Mouse (Mus musculus) midbrain, postnatal 0 days (tissue): ENCODE measurements around the gene Mrps25. TPM values are rescaled to one million over a fixed set of nuclear protein-coding genes. Genes with fewer than 3 reads are reported as not detected.

ENCODE experiments used
- ATAC-seq: fragments of 200-750 bp; cut with Nextera tagmentation; 2 replicates; pipeline ENCODE4 v1.8.0; 2017; ENCODE audit warnings: moderate number of reproducible peaks, mild to moderate bottlenecking, moderate TSS enrichment, moderate library complexity; ENCODE audit not compliant: low FRiP score
- DNase-seq: peaks from one replicate; pipeline ENCODE4 v3.0.0-alpha.2; 2015; ENCODE audit warnings: low spot score
- H3K27ac ChIP-seq: fragments of 300-500 bp; sonication (generic); 2 replicates; pipeline ENCODE4 v1.5.1; 2014; ENCODE audit warnings: low read depth, mild to moderate bottlenecking, low read length, mixed read lengths
- H3K27me3 ChIP-seq: fragments of 300-500 bp; sonication (generic); 2 replicates; pipeline ENCODE4 v1.6.1; 2014; ENCODE audit warnings: low read length, control low read depth, mixed read lengths; ENCODE audit not compliant: insufficient read depth
- H3K36me3 ChIP-seq: fragments of 300-500 bp; sonication (generic); 2 replicates; pipeline ENCODE4 v1.6.1; 2014; ENCODE audit warnings: low read length, control low read depth, mixed read lengths; ENCODE audit not compliant: insufficient read depth
- H3K4me1 ChIP-seq: fragments of 300-500 bp; sonication (generic); 2 replicates; pipeline ENCODE4 v1.6.1; 2014; ENCODE audit warnings: mild to moderate bottlenecking, control low read depth, antibody characterized with exemption, low read length, mixed read lengths; ENCODE audit not compliant: insufficient read depth
- H3K4me2 ChIP-seq: fragments of 300-500 bp; sonication (generic); 2 replicates; pipeline ENCODE4 v1.6.1; 2014; ENCODE audit warnings: low read depth, mild to moderate bottlenecking, low read length, mixed read lengths; ENCODE audit not compliant: poor library complexity, severe bottlenecking
- H3K4me3 ChIP-seq: fragments of 300-500 bp; sonication (generic); 2 replicates; pipeline ENCODE4 v1.5.1; 2014; ENCODE audit warnings: low read depth, mild to moderate bottlenecking, low read length, moderate library complexity
- H3K9ac ChIP-seq: fragments of 300-500 bp; sonication (generic); replicated peaks from 2 replicates; pipeline ENCODE4 v1.6.1; 2014; ENCODE audit warnings: mild to moderate bottlenecking, low read length, moderate library complexity, mixed read lengths; ENCODE audit not compliant: poor library complexity, severe bottlenecking
- H3K9me3 ChIP-seq: fragments of 300-500 bp; sonication (generic); 2 replicates; pipeline ENCODE4 v1.6.1; 2016; ENCODE audit warnings: low read length, control low read depth
- CTCF ChIP-seq: IDR thresholded peaks from 2 replicates; pipeline ENCODE4 v1.5.1; 2016; ENCODE audit warnings: antibody characterized with exemption, mild to moderate bottlenecking
- WGBS: fragments of 180-500 bp; shearing (Covaris S2); extraction: QIAGEN DNeasy Blood & Tissue Kit; methylation state at CpG from one replicate; pipeline ENCODE4 v1.1.7; 2014; 5-methylcytosine and 5-hydroxymethylcytosine counted together
- polyA plus RNA-seq: library from polyadenylated mRNA; unstranded; fragments of >200 nt; fragmentation: Nextera tagmentation; extraction: Ambion mirVana; gene quantifications from 2 replicates; pipeline ENCODE4 v1.2.1, GENCODE M21; 2015
- total RNA-seq: library from RNA; depleted of rRNA; stranded (reverse); fragments of >200 nt; gene quantifications from 2 replicates; pipeline ENCODE4 v1.2.3, GENCODE M21; 2014; rRNA removed

Gene Mrps25
- 16.8 and 23.4 TPM in 2 replicates for total RNA-seq
- 52.0 and 60.8 TPM in 2 replicates for polyA plus RNA-seq

DNA sequence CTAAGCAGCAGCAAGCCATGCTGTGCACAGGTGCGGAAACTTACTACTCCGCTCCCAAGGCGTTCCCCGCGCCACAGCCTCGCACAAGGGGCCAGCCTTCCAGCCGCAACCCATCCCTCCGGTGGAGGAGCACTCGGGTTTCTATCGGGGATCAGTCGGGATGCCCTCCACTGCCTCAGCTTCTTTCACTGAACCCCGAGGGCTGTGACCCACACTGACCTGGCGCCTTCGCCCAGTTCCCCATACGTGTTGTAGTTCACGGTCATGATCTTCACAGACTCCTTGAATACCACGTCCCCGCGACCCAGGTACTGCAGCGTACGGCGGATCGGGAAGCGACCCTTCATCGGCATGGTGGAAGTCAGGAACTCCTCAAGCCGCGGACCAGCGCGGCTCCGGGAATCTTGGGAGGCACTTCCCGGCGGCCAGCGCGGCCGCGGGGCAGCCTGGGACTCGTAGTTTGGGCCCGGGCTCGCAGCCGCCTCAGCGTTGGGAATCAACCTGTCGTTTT is at the start of gene Mrps25:
Gene Mrps25 (minus strand): TSS at position 413 of the 511 bp plus-strand sequence.
- ATAC-seq (peak; percentile 93), DNase-seq (peak; percentile 86)
- H3K9ac ChIP-seq = peak within 1 kb of the TSS; percentile 77
- peaks cover 8% of the 10 kb centered on the region for H3K4me1 ChIP-seq
- H3K4me3 ChIP-seq = peak within 1 kb of the TSS; percentile 85
- H3K9me3 ChIP-seq = 0 out of 2 replicates have a peak, but pooled peaks cover 6% of the 10 kb centered on the region
- no peaks in the 10 kb centered on the region for H3K27me3 ChIP-seq
- TF ChIP-seq CTCF = 0 out of 2 replicates have a peak, but pooled peaks have one; percentile 0
- H3K36me3 ChIP-seq = peaks cover 20% of the 10 kb centered on the region
- under 1% methylated on average over 42 of the region's 42 CpGs for WGBS
- H3K4me2 ChIP-seq = peak within 1 kb of the TSS; percentile 74
- H3K27ac ChIP-seq = peak within 1 kb of the TSS; percentile 68

DNA sequence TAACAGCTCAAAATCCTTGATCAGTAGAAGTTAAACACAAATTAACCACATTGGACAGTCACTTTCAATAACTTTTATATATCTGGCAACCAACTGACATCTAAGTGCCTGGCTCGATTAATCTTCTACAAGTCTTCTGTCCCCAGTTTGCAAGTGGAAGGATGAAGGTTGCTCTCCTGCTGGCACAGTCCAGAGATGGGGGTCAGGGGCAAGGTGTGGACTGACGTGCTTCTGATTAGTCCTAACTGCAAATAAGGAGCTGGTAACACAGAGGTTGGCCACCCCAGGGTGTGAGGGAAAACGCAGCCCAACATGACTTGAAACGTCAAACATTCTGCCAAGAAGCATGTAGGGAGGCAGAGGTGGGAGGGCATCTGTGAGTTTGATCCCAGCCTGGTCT is 47.9 kb upstream of the Mrps25 start:
- Histone ChIP-seq H3K27me3 (no peaks in the 10 kb centered on the region), H3K9me3 (no peaks in the 10 kb centered on the region), H3K4me3 (no peak overlapping the region), H3K27ac (no peak overlapping the region), H3K4me1 (no peaks in the 10 kb centered on the region), H3K36me3 (no peaks in the 10 kb centered on the region), H3K9ac (no peak overlapping the region), H3K4me2 (no peak overlapping the region)
- no peak for DNase-seq
- WGBS = 71% methylated on average over 4 of the region's 4 CpGs
- no peak for ATAC-seq
- no peak for TF ChIP-seq CTCF

DNA sequence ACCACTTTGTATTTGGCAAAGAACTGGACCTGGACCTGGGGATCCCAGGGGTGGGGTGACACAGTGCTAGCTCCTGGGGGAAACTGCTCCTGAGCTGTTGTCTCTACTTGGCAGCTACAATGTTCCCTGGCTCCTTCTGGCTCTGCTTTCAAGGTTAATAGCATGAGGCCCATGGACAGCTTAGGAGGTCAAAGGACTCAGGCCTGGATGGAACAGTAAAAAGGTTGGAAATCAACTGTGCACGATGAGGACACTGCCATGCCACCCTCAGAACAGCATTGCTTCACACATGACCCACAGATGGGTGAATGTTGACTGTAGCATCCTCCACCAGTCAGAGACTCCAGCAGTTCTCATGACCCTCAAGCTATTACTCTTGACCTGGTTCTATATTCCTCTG is 47.5 kb upstream of the Mrps25 start:
- DNase-seq = no peak
- Histone ChIP-seq H3K4me3 (no peak overlapping the region), H3K4me2 (no peak overlapping the region), H3K36me3 (no peaks in the 10 kb centered on the region), H3K9me3 (no peaks in the 10 kb centered on the region), H3K9ac (no peak overlapping the region), H3K27me3 (no peaks in the 10 kb centered on the region), H3K27ac (no peak overlapping the region), H3K4me1 (no peaks in the 10 kb centered on the region)
- TF ChIP-seq CTCF = no peak
- no peak for ATAC-seq
- WGBS = 65% methylated on average over 1 of the region's 1 CpGs

DNA sequence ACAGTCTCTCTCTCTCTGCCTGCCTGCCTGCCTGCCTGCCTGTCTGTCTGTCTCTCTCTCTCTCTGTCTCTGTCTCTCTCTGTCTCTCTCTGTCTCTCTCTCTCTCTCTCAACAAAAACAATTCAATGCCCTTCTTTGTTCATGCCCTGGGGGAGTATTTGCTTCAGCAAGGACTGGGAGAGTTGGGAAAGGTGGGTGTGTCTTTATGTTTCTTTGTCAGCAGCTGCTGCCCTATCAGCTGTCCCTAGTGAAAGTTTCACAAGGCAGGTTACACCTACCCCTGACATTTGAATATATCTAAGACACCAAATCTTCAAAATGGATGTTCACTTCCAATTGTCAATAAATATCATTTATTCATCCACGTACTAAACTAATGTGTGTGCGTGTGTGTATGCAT is 45.8 kb upstream of the Mrps25 start:
- ATAC-seq = no peak

DNA sequence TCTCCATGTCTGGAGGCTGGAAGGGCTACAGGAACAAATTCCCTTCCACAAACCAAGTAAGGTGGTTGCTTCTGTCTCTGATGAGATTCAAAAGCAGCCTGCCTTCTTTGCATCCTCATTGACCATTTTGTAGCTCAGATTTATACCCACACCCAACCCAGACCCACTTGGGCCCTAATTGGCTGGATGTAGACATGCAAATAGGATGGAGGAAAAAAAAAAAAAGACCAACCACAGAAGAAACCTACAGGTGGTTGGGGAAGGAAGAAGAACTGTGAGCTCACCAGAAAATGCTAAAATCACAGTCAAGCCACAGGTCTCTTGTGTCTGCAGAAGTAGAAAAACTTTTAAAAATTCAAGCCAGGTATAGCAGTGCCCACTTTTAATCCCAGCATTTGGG is 45.3 kb upstream of the Mrps25 start:
- TF ChIP-seq CTCF = no peak
- no peaks in the 10 kb centered on the region for H3K36me3 ChIP-seq
- no peaks in the 10 kb centered on the region for H3K4me1 ChIP-seq
- no peak overlapping the region for H3K27ac ChIP-seq
- H3K4me3 ChIP-seq = no peak overlapping the region
- H3K4me2 ChIP-seq = no peak overlapping the region
- H3K9ac ChIP-seq = no peak overlapping the region
- no peaks in the 10 kb centered on the region for H3K27me3 ChIP-seq
- no peak for DNase-seq
- H3K9me3 ChIP-seq = no peaks in the 10 kb centered on the region
- ATAC-seq = no peak

More for the DNA sequence above, 45.8 kb upstream of the Mrps25 start:
- Histone ChIP-seq H3K9ac (no peak overlapping the region), H3K9me3 (no peaks in the 10 kb centered on the region), H3K27me3 (no peaks in the 10 kb centered on the region), H3K36me3 (no peaks in the 10 kb centered on the region), H3K4me1 (no peaks in the 10 kb centered on the region), H3K4me3 (no peak overlapping the region), H3K4me2 (no peak overlapping the region), H3K27ac (no peak overlapping the region)
- 88% methylated on average over 2 of the region's 2 CpGs for WGBS
- DNase-seq = no peak
- TF ChIP-seq CTCF = no peak

DNA sequence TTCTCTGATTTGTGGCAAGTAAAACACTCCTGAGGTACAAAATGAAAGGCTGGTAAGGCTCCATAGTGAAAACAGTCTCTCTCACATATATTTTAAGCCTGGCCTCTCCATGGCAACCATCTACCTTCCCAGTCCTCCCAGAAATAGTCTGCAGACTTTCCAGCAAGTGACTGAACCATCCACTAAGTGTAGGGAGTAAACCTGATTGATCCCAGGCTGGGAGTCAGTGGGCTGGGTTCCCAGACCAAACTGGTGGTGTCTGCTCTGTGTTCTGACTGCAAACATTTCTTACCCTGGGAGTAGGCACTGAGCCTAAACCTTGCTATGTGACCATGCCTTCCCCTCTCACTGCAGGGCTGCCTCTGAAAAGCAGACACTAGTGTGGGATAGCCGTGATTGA is 41.1 kb upstream of the Mrps25 start:
- DNase-seq (no peak), ATAC-seq (no peak)
- H3K4me2 ChIP-seq = no peak overlapping the region
- H3K4me3 ChIP-seq = no peak overlapping the region
- no peaks in the 10 kb centered on the region for H3K9me3 ChIP-seq
- 81% methylated on average over 1 of the region's 1 CpGs for WGBS
- H3K27me3 ChIP-seq = no peaks in the 10 kb centered on the region
- H3K27ac ChIP-seq = no peak overlapping the region
- no peak overlapping the region for H3K9ac ChIP-seq
- TF ChIP-seq CTCF = no peak
- no peaks in the 10 kb centered on the region for H3K36me3 ChIP-seq
- H3K4me1 ChIP-seq = no peaks in the 10 kb centered on the region
